Mouse (Mus musculus) liver, embryonic 12.5 days (tissue): Measurements from ENCODE around the gene Igfbp3. TPM values are rescaled to one million over a fixed set of nuclear protein-coding genes. Genes with fewer than 3 reads are reported as not detected.

Experiments
- ATAC-seq: fragments of 200-750 bp; cut with Nextera tagmentation; 2 replicates; pipeline ENCODE4 v1.8.0; 2017; ENCODE audit warnings: moderate number of reproducible peaks, mild to moderate bottlenecking, moderate library complexity
- H3K27ac ChIP-seq: fragments of 300-500 bp; sonication (generic); 2 replicates; pipeline ENCODE4 v1.5.1; 2016; ENCODE audit warnings: mild to moderate bottlenecking
- H3K27me3 ChIP-seq: fragments of 300-500 bp; sonication (generic); replicated peaks from 2 replicates; pipeline ENCODE4 v1.6.1; 2016; ENCODE audit warnings: mild to moderate bottlenecking, moderate library complexity
- H3K36me3 ChIP-seq: fragments of 300-500 bp; sonication (generic); 2 replicates; pipeline ENCODE4 v1.6.1; 2016; ENCODE audit warnings: mild to moderate bottlenecking, moderate library complexity
- H3K4me1 ChIP-seq: fragments of 300-500 bp; sonication (generic); 2 replicates; pipeline ENCODE4 v1.6.1; 2016
- H3K4me2 ChIP-seq: fragments of 300-500 bp; sonication (generic); 2 replicates; pipeline ENCODE4 v1.6.1; 2016; ENCODE audit warnings: mild to moderate bottlenecking, moderate library complexity
- H3K4me3 ChIP-seq: fragments of 300-500 bp; sonication (generic); 2 replicates; pipeline ENCODE4 v1.5.1; 2016; ENCODE audit warnings: mild to moderate bottlenecking, moderate library complexity
- H3K9ac ChIP-seq: fragments of 300-500 bp; sonication (generic); 2 replicates; pipeline ENCODE4 v1.6.1; 2016; ENCODE audit warnings: mild to moderate bottlenecking, moderate library complexity
- H3K9me3 ChIP-seq: fragments of 300-500 bp; sonication (generic); replicated peaks from 2 replicates; pipeline ENCODE4 v1.6.1; 2016; ENCODE audit warnings: mild to moderate bottlenecking, moderate library complexity
- WGBS: fragments of 180-500 bp; shearing (Covaris S2); methylation state at CpG from one replicate; pipeline ENCODE4 v1.1.7; 2016; ENCODE audit not compliant: insufficient replicate concordance; 5-methylcytosine and 5-hydroxymethylcytosine counted together
- polyA plus RNA-seq: library from polyadenylated mRNA; unstranded; fragments of >200 nt; fragmentation: Nextera tagmentation; extraction: Ambion mirVana; gene quantifications from 2 replicates; pipeline ENCODE4 v1.2.1, GENCODE M21; 2016

Gene Igfbp3
- polyA plus RNA-seq: 42.6 and 43.2 TPM in 2 replicates

DNA sequence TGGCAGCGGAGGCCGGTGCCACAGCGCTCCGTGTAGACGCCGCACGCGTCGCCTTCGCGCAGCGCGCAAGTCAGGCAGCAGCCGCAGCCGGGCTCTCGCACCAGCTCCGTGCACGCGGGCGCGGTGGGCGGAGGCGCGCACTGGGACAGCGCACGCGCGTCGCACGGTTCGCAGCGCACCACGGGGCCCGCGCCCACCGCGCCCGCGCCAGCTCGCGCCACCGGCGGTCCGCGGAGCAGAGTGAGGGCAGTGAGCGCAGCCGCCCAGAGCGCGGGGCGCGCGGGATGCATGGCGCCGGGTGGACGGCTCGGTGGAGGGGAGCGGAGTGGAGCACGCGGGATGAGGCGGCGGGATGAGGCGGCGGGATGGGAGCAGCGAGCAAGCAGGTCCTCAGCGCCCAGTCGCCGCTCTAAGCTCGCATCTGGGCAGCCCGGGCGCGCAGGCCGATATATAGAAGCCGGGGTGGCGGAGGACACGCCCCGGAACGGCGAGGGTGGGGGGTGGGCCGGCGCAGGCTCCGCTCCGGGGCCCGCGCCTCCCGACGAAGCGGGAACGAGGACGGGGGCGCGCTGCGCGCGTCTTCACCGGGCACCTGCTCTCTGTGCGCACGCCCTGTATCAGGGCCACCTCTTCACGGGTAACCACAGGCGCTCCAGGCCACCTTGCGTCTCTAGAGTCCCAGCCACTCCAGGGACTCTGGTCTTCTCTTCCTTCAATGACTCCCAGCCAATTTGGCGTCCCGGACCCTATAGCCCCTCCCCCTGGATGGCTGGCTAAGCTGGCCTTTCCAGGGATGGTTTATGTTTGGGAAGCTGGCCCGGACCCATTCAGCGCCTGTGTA, at the start of gene Igfbp3:
Gene Igfbp3, minus strand, starts transcription at position 423 of the 841 bp plus-strand sequence.
- H3K9ac ChIP-seq: no peak within 1 kb of the TSS; the same call in 1 of the 2 replicates
- H3K4me2 ChIP-seq: peak within 1 kb of the TSS; percentile 68
- under 1% methylated on average over 85 of the region's 104 CpGs for WGBS
- no peaks in the 10 kb centered on the region for H3K9me3 ChIP-seq
- H3K36me3 ChIP-seq: no peaks in the 10 kb centered on the region
- H3K4me1 ChIP-seq: 0 out of 2 replicates have a peak, but pooled peaks cover 6% of the 10 kb centered on the region
- H3K27me3 ChIP-seq: peaks cover 57% of the 10 kb centered on the region
- H3K27ac ChIP-seq: 0 out of 2 replicates have a peak within 1 kb of the TSS, but pooled peaks have one; percentile 45
- H3K4me3 ChIP-seq: peak within 1 kb of the TSS; percentile 52
- ATAC-seq: peak; percentile 42

DNA sequence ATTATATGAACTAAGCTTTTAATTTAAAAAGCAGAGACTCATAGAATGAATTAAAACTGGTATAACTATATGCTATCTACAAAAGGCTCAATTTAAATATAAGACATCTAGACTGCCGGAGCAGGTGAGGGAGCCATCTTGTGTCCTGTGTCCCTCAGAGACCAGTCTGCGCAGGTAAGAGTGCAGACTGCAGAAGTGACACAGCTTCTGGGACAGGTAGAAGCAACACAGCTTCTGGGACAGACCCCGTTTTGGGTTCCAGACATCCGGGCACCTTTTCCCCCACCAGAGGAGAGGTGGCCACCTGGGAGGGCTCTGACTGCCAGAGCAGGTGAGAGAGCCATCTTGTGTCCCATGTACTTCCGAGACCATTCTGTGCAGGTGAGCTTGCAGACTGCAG, 37.1 kb upstream of the Igfbp3 start:
- H3K4me2 ChIP-seq: no peak overlapping the region
- H3K4me1 ChIP-seq: no peaks in the 10 kb centered on the region
- no peaks in the 10 kb centered on the region for H3K36me3 ChIP-seq
- WGBS: 77% methylated on average over 5 of the region's 5 CpGs
- no peak overlapping the region for H3K27ac ChIP-seq
- H3K9me3 ChIP-seq: no peaks in the 10 kb centered on the region
- no peaks in the 10 kb centered on the region for H3K27me3 ChIP-seq
- no peak overlapping the region for H3K4me3 ChIP-seq
- H3K9ac ChIP-seq: no peak overlapping the region
- ATAC-seq: no peak

DNA sequence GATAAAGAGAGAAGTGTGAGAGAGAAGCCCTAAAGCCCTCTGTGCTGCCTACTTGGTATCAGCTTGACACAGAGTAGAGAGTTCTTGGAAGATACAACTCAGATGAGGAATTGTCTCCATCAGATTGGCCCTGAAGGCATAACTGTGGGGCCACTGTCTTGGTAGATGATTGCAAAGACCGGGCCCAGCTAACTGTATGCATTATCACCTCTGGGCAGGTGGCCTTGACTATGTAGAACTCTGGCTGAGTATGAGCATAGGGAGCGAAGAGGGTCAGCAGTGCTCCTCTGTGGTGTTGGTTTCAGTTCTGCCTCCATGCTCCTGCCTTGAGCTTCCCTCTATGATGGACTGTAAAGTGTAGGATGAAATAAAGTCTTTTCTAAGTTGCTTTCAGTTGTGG, 36.7 kb upstream of the Igfbp3 start:
- Histone ChIP-seq H3K9ac (no peak overlapping the region), H3K27me3 (no peaks in the 10 kb centered on the region), H3K9me3 (no peaks in the 10 kb centered on the region), H3K4me2 (no peak overlapping the region), H3K36me3 (no peaks in the 10 kb centered on the region), H3K4me1 (no peaks in the 10 kb centered on the region), H3K4me3 (no peak overlapping the region), H3K27ac (no peak overlapping the region)
- WGBS: 59% methylated on average over 2 of the region's 2 CpGs
- peak; percentile 62 for ATAC-seq

DNA sequence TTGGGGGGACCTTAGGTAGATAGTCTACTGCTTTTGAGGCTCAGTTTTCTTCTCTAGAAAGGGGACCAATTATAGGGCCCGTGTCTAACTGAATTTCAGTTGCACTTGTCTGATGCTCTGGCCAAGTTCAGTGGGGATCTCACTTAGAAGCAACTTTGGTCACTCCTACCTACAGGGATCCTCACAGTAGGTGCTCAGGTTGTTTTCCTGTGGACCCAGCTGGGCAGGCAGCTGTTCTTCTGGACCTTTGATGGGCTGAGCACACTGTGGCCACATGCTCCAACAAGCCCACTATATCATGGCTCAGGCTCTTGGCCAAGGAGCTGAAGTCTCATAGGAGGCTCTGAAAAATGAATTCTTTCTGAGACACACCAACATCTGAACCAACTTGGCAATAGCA, 31.1 kb upstream of the Igfbp3 start:
- Histone ChIP-seq H3K27ac (no peak overlapping the region), H3K4me1 (no peaks in the 10 kb centered on the region), H3K4me2 (no peak overlapping the region), H3K9ac (no peak overlapping the region), H3K36me3 (no peaks in the 10 kb centered on the region), H3K4me3 (no peak overlapping the region), H3K27me3 (no peaks in the 10 kb centered on the region), H3K9me3 (no peaks in the 10 kb centered on the region)
- no peak for ATAC-seq
- WGBS: 38% methylated on average over 1 of the region's 1 CpGs

DNA sequence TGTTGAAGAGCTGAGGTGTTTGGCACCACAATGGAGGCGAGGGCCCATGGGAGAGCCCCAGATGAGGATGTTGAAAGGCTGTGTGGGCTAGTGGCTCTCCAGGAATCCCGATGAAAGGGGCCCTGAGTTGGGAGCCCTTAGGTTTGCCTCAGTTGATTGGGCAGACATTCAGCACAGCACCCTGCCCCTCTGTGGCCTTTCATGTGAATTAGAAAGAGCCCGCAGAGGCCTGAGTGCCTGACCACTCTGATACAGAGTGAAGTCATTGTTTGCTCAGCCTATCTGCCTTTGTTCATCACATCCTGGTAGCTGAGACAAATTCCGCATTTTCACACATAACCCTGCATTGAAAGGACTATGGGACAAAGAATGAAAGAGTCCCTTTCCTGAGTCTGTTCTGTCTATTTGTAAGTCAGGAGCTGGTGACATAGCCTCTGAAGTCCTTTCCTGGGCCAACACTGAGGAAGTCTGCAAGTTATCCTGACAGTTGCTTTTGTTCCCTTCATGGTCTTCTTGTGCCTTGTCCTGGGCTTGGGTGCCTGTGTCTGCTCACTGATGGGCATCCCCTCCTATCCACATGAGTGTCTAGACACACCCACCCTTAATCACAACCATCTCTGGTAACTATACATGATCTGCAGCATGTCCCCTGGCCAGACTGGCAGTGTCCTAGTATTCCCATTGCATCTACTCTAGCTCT, 25.5 kb upstream of the Igfbp3 start:
- Histone ChIP-seq H3K4me1 (no peaks in the 10 kb centered on the region), H3K36me3 (no peaks in the 10 kb centered on the region), H3K27me3 (no peaks in the 10 kb centered on the region), H3K4me3 (no peak overlapping the region), H3K4me2 (no peak overlapping the region), H3K9ac (no peak overlapping the region), H3K27ac (no peak overlapping the region), H3K9me3 (no peaks in the 10 kb centered on the region)
- ATAC-seq: no peak
- 44% methylated on average over 4 of the region's 4 CpGs for WGBS

DNA sequence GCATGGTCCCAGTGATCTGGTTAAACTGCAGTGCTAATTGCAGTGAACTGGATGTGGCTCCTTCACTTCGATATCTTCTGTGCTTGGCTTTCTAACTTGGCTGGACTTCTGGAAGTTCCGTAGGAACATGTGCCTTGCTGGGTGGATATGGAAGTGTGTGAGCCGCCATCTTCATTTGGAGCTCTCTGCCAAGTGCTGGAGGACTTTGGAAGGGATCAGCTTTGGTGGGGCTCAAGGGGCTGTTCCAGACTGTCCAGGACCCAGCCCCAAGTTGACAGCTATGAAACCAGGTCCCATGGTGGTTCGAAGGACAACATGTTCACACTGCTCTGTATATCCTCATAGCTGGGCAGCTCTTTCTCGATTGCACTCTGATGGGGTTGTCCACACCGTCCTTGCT, 24.8 kb upstream of the Igfbp3 start:
- H3K27me3 ChIP-seq: no peaks in the 10 kb centered on the region
- WGBS: 73% methylated on average over 6 of the region's 6 CpGs
- H3K4me2 ChIP-seq: no peak overlapping the region
- H3K36me3 ChIP-seq: no peaks in the 10 kb centered on the region
- H3K9ac ChIP-seq: no peak overlapping the region
- no peak overlapping the region for H3K27ac ChIP-seq
- no peaks in the 10 kb centered on the region for H3K9me3 ChIP-seq
- no peak overlapping the region for H3K4me3 ChIP-seq
- H3K4me1 ChIP-seq: no peaks in the 10 kb centered on the region
- no peak for ATAC-seq

DNA sequence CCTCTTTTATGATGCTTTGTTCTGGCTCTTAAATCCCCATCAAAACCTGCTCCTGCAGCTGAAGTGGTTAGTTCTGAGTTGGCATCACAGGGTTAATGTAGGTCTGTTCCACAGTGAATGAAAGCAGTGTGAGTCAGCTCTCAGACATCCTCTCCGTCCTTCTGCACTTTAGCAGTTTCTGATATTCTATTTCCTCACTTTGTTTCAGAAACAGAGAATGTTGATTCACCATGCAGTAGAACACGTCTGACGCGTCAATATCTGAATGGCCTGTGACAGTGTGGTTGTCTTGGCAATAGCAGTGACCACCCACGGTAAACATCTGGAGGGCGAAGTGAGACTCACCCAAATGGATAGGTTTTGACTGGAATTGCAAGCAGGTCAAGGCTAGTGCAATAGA, 24.0 kb upstream of the Igfbp3 start:
- WGBS: 49% methylated on average over 6 of the region's 6 CpGs
- ATAC-seq: no peak

DNA sequence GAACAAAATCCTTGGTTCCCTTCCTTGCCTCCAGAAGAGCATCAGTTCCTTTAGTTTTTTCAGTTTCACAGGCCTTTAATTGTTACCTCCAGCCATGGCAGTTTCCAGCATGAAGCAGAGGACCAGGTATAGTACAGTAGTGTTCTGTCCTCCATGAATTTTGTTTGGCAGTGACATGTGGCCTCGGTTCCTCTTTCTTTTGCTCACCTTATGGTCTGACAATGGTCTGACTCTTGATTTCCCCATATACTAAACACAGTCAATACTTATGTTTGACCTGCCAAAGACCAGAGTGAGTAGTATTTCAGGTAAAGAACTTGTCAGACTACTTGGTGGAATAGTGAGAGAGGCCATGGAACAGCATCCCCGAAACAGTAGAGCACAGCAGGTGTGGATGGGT, 23.0 kb upstream of the Igfbp3 start:
- Histone ChIP-seq H3K27ac (no peak overlapping the region), H3K27me3 (no peaks in the 10 kb centered on the region), H3K4me3 (no peak overlapping the region), H3K9ac (no peak overlapping the region), H3K4me1 (no peaks in the 10 kb centered on the region), H3K36me3 (no peaks in the 10 kb centered on the region), H3K4me2 (no peak overlapping the region), H3K9me3 (no peaks in the 10 kb centered on the region)
- 63% methylated on average over 2 of the region's 2 CpGs for WGBS
- no peak for ATAC-seq

More for the DNA sequence above, 24.0 kb upstream of the Igfbp3 start:
- Histone ChIP-seq H3K4me1 (no peaks in the 10 kb centered on the region), H3K9ac (no peak overlapping the region), H3K27me3 (no peaks in the 10 kb centered on the region), H3K36me3 (no peaks in the 10 kb centered on the region), H3K4me3 (no peak overlapping the region), H3K4me2 (no peak overlapping the region), H3K9me3 (no peaks in the 10 kb centered on the region), H3K27ac (no peak overlapping the region)

DNA sequence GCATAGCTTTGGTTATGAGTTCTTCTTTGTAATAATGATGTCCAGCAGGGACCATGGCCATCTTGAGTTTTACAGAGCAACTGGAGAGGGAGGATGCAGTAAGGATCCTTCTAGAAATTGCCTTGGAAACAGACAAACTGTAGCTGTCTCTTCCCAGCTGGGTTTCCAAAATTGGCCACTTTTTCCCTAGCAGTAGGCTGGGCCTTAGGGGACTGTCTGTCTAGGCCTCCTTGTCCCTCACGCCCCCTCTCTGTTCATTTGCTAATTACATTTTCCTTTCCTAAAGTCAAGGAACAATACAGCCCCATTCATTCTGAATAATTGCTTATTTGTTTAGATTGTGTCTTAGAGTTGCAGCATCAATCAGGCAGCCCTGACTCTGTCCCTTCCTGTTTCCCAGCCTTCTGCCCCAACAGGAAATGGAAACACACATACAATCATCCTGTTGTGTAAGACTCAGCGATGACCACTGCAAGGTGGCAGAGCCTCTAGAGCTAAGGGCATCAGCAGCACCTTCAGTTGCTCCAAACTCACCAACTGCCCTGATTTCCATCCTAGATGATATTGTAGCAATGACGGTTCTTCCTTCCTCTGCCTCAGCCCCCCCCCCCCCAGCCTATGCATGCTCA, 21.4 kb upstream of the Igfbp3 start:
- no peaks in the 10 kb centered on the region for H3K9me3 ChIP-seq
- H3K36me3 ChIP-seq: no peaks in the 10 kb centered on the region
- no peak overlapping the region for H3K27ac ChIP-seq
- 28% methylated on average over 3 of the region's 3 CpGs for WGBS
- no peak overlapping the region for H3K4me2 ChIP-seq
- no peak for ATAC-seq
- H3K4me1 ChIP-seq: no peaks in the 10 kb centered on the region
- no peak overlapping the region for H3K9ac ChIP-seq
- H3K27me3 ChIP-seq: no peaks in the 10 kb centered on the region
- no peak overlapping the region for H3K4me3 ChIP-seq

DNA sequence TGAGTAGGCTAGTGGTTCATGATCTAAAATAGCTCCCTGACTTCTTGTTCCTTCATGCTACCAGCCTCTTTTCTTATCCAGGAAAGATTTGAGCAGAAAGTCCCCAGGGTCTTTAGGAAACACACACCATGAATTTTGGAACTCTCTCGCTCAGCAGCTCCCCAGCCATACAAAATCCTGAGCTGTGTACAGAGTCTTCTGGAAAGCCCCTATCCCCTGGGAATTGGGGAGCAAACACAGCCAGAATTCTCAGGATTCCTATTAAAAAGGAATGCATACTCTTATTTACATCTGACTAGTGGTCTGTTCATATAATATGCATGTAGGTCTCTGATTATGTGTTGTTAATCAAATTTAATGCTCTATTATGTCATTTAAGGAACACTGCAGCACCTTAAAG, 20.7 kb upstream of the Igfbp3 start:
- H3K27me3 ChIP-seq: no peaks in the 10 kb centered on the region
- WGBS: 60% methylated on average over 1 of the region's 1 CpGs
- H3K36me3 ChIP-seq: no peaks in the 10 kb centered on the region

DNA sequence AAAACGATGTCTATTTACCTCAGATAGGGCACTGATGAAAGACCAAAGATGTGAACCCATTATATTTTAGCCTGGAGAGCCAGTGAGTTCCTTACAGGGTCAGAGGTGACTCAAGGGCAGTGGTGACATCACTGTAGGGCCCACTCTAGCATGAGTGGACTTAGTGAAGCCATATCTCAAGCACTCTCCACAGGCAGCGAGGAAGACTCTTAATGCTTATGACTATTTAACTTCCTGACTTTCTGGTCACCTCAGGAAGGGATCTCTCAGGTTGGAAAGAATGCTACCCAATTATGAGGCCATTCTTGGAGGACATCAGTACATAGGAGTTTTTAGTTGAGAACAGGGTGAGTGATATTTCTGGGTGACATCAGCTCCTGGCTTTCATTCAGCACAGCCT, 19.6 kb upstream of the Igfbp3 start:
- ATAC-seq: no peak
- H3K27ac ChIP-seq: no peak overlapping the region
- WGBS: 54% methylated on average over 2 of the region's 2 CpGs

More for the DNA sequence above, 20.7 kb upstream of the Igfbp3 start:
- H3K27ac ChIP-seq: no peak overlapping the region
- no peaks in the 10 kb centered on the region for H3K9me3 ChIP-seq
- no peaks in the 10 kb centered on the region for H3K4me1 ChIP-seq
- no peak overlapping the region for H3K4me3 ChIP-seq
- no peak overlapping the region for H3K9ac ChIP-seq
- no peak overlapping the region for H3K4me2 ChIP-seq
- no peak for ATAC-seq

DNA sequence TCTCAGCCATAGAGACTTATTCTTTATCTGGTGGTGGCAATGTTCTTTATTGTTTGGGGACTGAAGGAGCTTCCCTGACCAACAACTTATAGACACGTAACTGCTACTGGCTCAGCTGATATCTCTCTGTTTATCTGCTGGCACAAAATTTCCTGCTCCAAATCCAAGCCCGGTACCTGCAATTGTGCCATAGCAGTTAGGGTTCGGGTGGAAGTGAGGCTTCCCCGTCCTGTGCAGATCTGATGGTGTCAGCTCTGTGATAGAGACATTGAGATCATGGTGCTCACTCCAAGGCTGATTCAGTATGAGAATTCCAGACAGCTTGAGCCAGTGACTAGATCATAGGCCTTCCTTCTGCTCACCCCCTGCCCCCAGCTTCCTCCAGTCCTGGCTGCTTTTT, 18.2 kb upstream of the Igfbp3 start:
- Histone ChIP-seq H3K4me3 (no peak overlapping the region), H3K27ac (no peak overlapping the region), H3K9me3 (no peaks in the 10 kb centered on the region), H3K4me2 (no peak overlapping the region), H3K9ac (no peak overlapping the region), H3K27me3 (no peaks in the 10 kb centered on the region), H3K4me1 (no peaks in the 10 kb centered on the region), H3K36me3 (no peaks in the 10 kb centered on the region)
- ATAC-seq: no peak
- 67% methylated on average over 4 of the region's 4 CpGs for WGBS

More for the DNA sequence above, 19.6 kb upstream of the Igfbp3 start:
- Histone ChIP-seq H3K4me2 (no peak overlapping the region), H3K36me3 (no peaks in the 10 kb centered on the region), H3K27me3 (no peaks in the 10 kb centered on the region), H3K4me3 (no peak overlapping the region), H3K4me1 (no peaks in the 10 kb centered on the region), H3K9ac (no peak overlapping the region), H3K9me3 (no peaks in the 10 kb centered on the region)
